Mouse (Mus musculus) neural tube, embryonic 14.5 days (tissue): Measurements from ENCODE around the gene Zrsr1. TPM values are rescaled to one million over a fixed set of nuclear protein-coding genes. Genes with fewer than 3 reads are reported as not detected.

ENCODE experiments used
- polyA plus RNA-seq: library from polyadenylated mRNA; unstranded; fragments of >200 nt; fragmentation: Nextera tagmentation; extraction: Ambion mirVana; gene quantifications from 2 replicates; pipeline ENCODE4 v1.2.1, GENCODE M21; 2014

Zrsr1 gene
- polyA plus RNA-seq, 1 experiment from 2014 or later, result 9.8 TPM

Other genes starting within 250 kb of the Zrsr1 start
- gene B3gnt2, start 111.0 kb upstream of the Zrsr1 start, polyA plus RNA-seq, result 1.9 and 2.4 TPM in 2 replicates
- gene Gm28048, start 10.1 kb downstream of the Zrsr1 start, polyA plus RNA-seq, result 1.7 and 5.9 TPM in 2 replicates
- gene Commd1, start 10.4 kb downstream of the Zrsr1 start, polyA plus RNA-seq, result 230 and 258 TPM in 2 replicates
- gene Cct4, start 18.5 kb downstream of the Zrsr1 start, polyA plus RNA-seq, result 291 and 314 TPM in 2 replicates
- 4.1 and 4.2 TPM in 2 replicates for gene Fam161a, start 35.5 kb downstream of the Zrsr1 start, polyA plus RNA-seq